Mouse (Mus musculus) testis, adult 2 months (tissue): Measurements from ENCODE around the gene Vwa7. TPM values are rescaled to one million over a fixed set of nuclear protein-coding genes. Genes with fewer than 3 reads are reported as not detected.

Experiments used
- H3K27ac ChIP-seq: fragments of 200-500 bp; 2 replicates; pipeline ENCODE4 v1.5.1; 2012; ENCODE audit warnings: low read depth, low read length; ENCODE audit not compliant: control insufficient read depth, insufficient read depth
- H3K27me3 ChIP-seq: fragments of 200-500 bp; 2 replicates; pipeline ENCODE4 v1.6.1; 2012; ENCODE audit warnings: mild to moderate bottlenecking, low read length, moderate library complexity; ENCODE audit not compliant: control insufficient read depth, insufficient read depth
- H3K36me3 ChIP-seq: fragments of 200-500 bp; 2 replicates; pipeline ENCODE4 v1.6.1; 2012; ENCODE audit warnings: mild to moderate bottlenecking, low read length; ENCODE audit not compliant: control insufficient read depth, insufficient read depth
- H3K4me1 ChIP-seq: fragments of 200-500 bp; 2 replicates; pipeline ENCODE4 v1.6.1; 2012; ENCODE audit warnings: low read length; ENCODE audit not compliant: control insufficient read depth, insufficient read depth
- H3K4me3 ChIP-seq: fragments of 200-500 bp; 2 replicates; pipeline ENCODE4 v1.5.1; 2012; ENCODE audit warnings: low read depth, mild to moderate bottlenecking, low read length, moderate library complexity, mixed read lengths; ENCODE audit not compliant: control insufficient read depth
- CTCF ChIP-seq: fragments of 200-500 bp; IDR thresholded peaks from 2 replicates; pipeline ENCODE4 v1.5.1; 2012; ENCODE audit warnings: low read depth, mild to moderate bottlenecking, inconsistent platforms, low read length, moderate library complexity; ENCODE audit not compliant: control insufficient read depth, insufficient read depth, insufficient replicate concordance
- POLR2A ChIP-seq: fragments of 200-500 bp; IDR thresholded peaks from 2 replicates; pipeline ENCODE4 v1.6.1; 2012; ENCODE audit warnings: low read depth, mild to moderate bottlenecking, inconsistent platforms, low read length, moderate library complexity; ENCODE audit not compliant: control insufficient read depth
- polyA plus RNA-seq: library from polyadenylated mRNA; depleted of rRNA; stranded (reverse); fragments of >200 nt; gene quantifications from 2 replicates; pipeline ENCODE4 v1.2.3, GENCODE M21; 2012

The Vwa7 gene
- polyA plus RNA-seq, 1 experiment, result 0.65 TPM

- H3K27ac ChIP-seq, result no peak overlapping the region
- H3K4me1 ChIP-seq, result no peaks in the 10 kb centered on the region
- H3K4me3 ChIP-seq, result no peak overlapping the region
- no peaks in the 10 kb centered on the region for H3K27me3 ChIP-seq
- TF ChIP-seq POLR2A, result no peak
- TF ChIP-seq CTCF, result no peak
- no peaks in the 10 kb centered on the region; the same call in 1 of the 2 replicates for H3K36me3 ChIP-seq
Observed at GRCm38 (mm10) chr17:35011440-35011839, 4.9 kb upstream of the Vwa7 start.

- no peaks in the 10 kb centered on the region; the same call in 1 of the 2 replicates for H3K36me3 ChIP-seq
- no peak overlapping the region for H3K4me3 ChIP-seq
- no peaks in the 10 kb centered on the region for H3K4me1 ChIP-seq
- no peak overlapping the region for H3K27ac ChIP-seq
- TF ChIP-seq CTCF, result no peak
- no peak for TF ChIP-seq POLR2A
- no peaks in the 10 kb centered on the region for H3K27me3 ChIP-seq
Observed at GRCm38 (mm10) chr17:35012430-35012829, 3.9 kb upstream of the Vwa7 start.

GRCm38 (mm10) chr17:35013221-35013620 lies 3.2 kb upstream of the Vwa7 start:
- Histone ChIP-seq H3K4me1 (no peaks in the 10 kb centered on the region), H3K36me3 (no peaks in the 10 kb centered on the region; the same call in 1 of the 2 replicates), H3K4me3 (no peak overlapping the region), H3K27ac (no peak overlapping the region), H3K27me3 (no peaks in the 10 kb centered on the region)
- TF ChIP-seq POLR2A, result no peak
- TF ChIP-seq CTCF, result no peak

- Histone ChIP-seq H3K4me1 (no peaks in the 10 kb centered on the region), H3K4me3 (no peak overlapping the region), H3K27ac (no peak overlapping the region), H3K27me3 (no peaks in the 10 kb centered on the region), H3K36me3 (no peaks in the 10 kb centered on the region; the same call in 1 of the 2 replicates)
- TF ChIP-seq POLR2A (no peak), CTCF (no peak)
Observed at GRCm38 (mm10) chr17:35015296-35015695, 1.1 kb upstream of the Vwa7 start.

- no peak overlapping the region for H3K27ac ChIP-seq
- TF ChIP-seq CTCF, result no peak
- TF ChIP-seq POLR2A, result no peak
- peaks cover 5% of the 10 kb centered on the region for H3K4me1 ChIP-seq
- no peak overlapping the region for H3K4me3 ChIP-seq
- no peaks in the 10 kb centered on the region for H3K36me3 ChIP-seq
- no peaks in the 10 kb centered on the region for H3K27me3 ChIP-seq
Observed at GRCm38 (mm10) chr17:35016791-35017705, 669 bp downstream of the Vwa7 start.

GRCm38 (mm10) chr17:35017706-35018030 lies 1.3 kb downstream of the Vwa7 start:
- Histone ChIP-seq H3K36me3 (no peaks in the 10 kb centered on the region), H3K27ac (no peak overlapping the region), H3K4me3 (no peak overlapping the region), H3K27me3 (no peaks in the 10 kb centered on the region), H3K4me1 (peaks cover 5% of the 10 kb centered on the region)
- no peak for TF ChIP-seq CTCF
- no peak for TF ChIP-seq POLR2A

- peaks cover 5% of the 10 kb centered on the region for H3K4me1 ChIP-seq
- no peak for TF ChIP-seq CTCF
- no peak for TF ChIP-seq POLR2A
- no peaks in the 10 kb centered on the region for H3K27me3 ChIP-seq
- no peak overlapping the region for H3K4me3 ChIP-seq
- H3K27ac ChIP-seq, result no peak overlapping the region
- H3K36me3 ChIP-seq, result no peaks in the 10 kb centered on the region
Observed at GRCm38 (mm10) chr17:35018171-35018570, 1.8 kb downstream of the Vwa7 start.

- Histone ChIP-seq H3K27ac (no peak overlapping the region), H3K36me3 (no peaks in the 10 kb centered on the region), H3K27me3 (no peaks in the 10 kb centered on the region), H3K4me3 (no peak overlapping the region), H3K4me1 (peaks cover 5% of the 10 kb centered on the region)
- TF ChIP-seq POLR2A (no peak), CTCF (no peak)
Observed at GRCm38 (mm10) chr17:35019894-35020293, 3.5 kb downstream of the Vwa7 start.
